Mouse (Mus musculus) hindbrain, embryonic 15.5 days (tissue): ENCODE results near the gene Cdh20. TPM values are rescaled to one million over a fixed set of nuclear protein-coding genes. Genes with fewer than 3 reads are reported as not detected.

Experiments
- ATAC-seq: fragments of 200-750 bp; cut with Nextera tagmentation; 2 replicates; pipeline ENCODE4 v1.8.0; 2017; ENCODE audit warnings: low read depth, moderate number of reproducible peaks, moderate TSS enrichment; ENCODE audit not compliant: low FRiP score
- H3K27ac ChIP-seq: fragments of 300-500 bp; sonication (generic); replicated peaks from 2 replicates; pipeline ENCODE4 v1.5.1; 2015; ENCODE audit warnings: mild to moderate bottlenecking, inconsistent platforms
- H3K27me3 ChIP-seq: fragments of 300-500 bp; sonication (generic); 2 replicates; pipeline ENCODE4 v1.6.1; 2015; ENCODE audit warnings: control low read depth, inconsistent platforms
- H3K36me3 ChIP-seq: fragments of 300-500 bp; sonication (generic); 2 replicates; pipeline ENCODE4 v1.6.1; 2015; ENCODE audit warnings: control low read depth, inconsistent platforms
- H3K4me1 ChIP-seq: fragments of 300-500 bp; sonication (generic); replicated peaks from 2 replicates; pipeline ENCODE4 v1.6.1; 2015; ENCODE audit warnings: control low read depth, inconsistent platforms
- H3K4me2 ChIP-seq: fragments of 300-500 bp; sonication (generic); 2 replicates; pipeline ENCODE4 v1.6.1; 2015; ENCODE audit warnings: moderate library complexity, mild to moderate bottlenecking, inconsistent platforms
- H3K4me3 ChIP-seq: fragments of 300-500 bp; sonication (generic); 2 replicates; pipeline ENCODE4 v1.5.1; 2015; ENCODE audit warnings: mild to moderate bottlenecking, inconsistent platforms
- H3K9ac ChIP-seq: fragments of 300-500 bp; sonication (generic); 2 replicates; pipeline ENCODE4 v1.6.1; 2015; ENCODE audit warnings: inconsistent platforms
- H3K9me3 ChIP-seq: fragments of 300-500 bp; sonication (generic); 2 replicates; pipeline ENCODE4 v1.6.1; 2016; ENCODE audit warnings: control low read depth, inconsistent platforms
- WGBS: fragments of 180-500 bp; shearing (Covaris S2); methylation state at CpG from one replicate; pipeline ENCODE4 v1.1.7; 2015; 5-methylcytosine and 5-hydroxymethylcytosine counted together
- polyA plus RNA-seq: library from polyadenylated mRNA; unstranded; fragments of >200 nt; fragmentation: Nextera tagmentation; extraction: Ambion mirVana; gene quantifications from 2 replicates; pipeline ENCODE4 v1.2.1, GENCODE M21; 2015

Gene Cdh20
- 4.4 and 5.0 TPM in 2 replicates for polyA plus RNA-seq

DNA sequence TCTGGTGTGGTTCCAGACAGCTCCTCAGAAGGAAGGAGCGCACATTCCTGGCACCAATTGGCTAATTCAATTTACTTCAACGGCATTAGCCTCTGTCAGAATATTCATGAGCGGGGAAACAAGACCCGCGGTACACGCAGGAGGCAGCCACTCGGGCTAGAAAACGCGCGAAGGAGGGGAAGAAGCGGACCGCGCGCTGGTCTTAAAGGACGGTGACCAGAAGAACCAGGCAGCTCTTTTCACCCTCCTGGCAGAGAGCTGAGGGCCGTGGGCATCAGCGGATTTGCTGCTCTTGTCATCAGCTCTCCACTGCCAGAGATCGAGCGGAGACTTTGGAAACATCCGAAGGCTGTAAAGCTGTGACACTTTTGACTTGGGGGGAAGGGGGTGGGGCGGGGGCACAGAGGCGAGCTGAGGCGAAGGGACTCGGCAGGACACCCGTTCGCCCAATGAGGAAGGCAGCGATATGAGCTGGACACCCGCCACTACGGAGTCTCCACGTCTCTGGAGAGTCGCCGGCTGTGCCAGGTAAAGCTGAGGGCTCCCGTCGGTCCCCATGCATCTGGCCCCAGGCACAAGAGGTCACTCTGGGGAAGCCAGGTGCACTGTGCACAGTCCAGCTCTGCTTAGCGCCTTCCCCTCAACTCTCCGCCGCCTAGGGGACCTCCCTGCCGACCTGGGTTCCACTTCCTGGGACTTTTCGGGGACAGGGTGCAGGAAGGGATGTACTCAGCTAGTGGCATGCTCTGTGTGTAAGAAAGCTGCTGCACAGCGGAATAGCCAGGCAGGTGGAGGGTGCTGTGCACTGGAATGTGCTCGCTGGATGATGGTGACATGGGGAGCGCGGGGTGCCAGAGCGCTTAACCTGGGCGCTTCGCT, at the start of gene Cdh20:
Cdh20 (plus strand) TSS at position 159 of the 879 bp plus-strand sequence.
- peaks cover 6% of the 10 kb centered on the region for H3K4me1 ChIP-seq
- peak within 1 kb of the TSS; percentile 99 for H3K4me2 ChIP-seq
- peak within 1 kb of the TSS; percentile 73 for H3K27ac ChIP-seq
- under 1% methylated on average over 46 of the region's 46 CpGs for WGBS
- H3K27me3 ChIP-seq: no peaks in the 10 kb centered on the region
- H3K9ac ChIP-seq: peak within 1 kb of the TSS; percentile 68
- peak; percentile 77 for ATAC-seq
- no peaks in the 10 kb centered on the region for H3K36me3 ChIP-seq
- H3K4me3 ChIP-seq: peak within 1 kb of the TSS; percentile 63
- no peaks in the 10 kb centered on the region for H3K9me3 ChIP-seq

DNA sequence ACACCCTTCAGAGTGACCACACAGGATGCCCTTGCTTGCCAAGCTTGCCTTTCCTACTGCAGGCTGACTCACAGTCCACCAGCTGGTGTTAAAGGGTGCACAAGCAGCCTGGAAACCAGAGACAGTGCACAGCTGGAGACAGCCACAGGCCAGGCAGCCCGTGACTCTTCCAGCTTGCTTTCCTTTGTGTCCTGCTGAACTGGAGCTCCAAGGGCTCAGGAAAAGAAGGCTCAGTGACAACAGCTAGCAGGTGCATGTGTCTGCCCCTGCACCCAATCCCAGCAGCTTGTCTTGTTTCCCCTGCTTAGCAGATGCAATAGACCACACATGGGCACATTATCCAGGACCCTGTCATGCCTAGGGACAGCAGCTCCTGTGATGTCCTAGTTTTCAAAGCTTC, 21.5 kb upstream of the Cdh20 start:
- Histone ChIP-seq H3K4me3 (no peak overlapping the region), H3K4me1 (peaks cover 4% of the 10 kb centered on the region; the same call in 1 of the 2 replicates), H3K27me3 (no peaks in the 10 kb centered on the region), H3K4me2 (no peak overlapping the region), H3K9ac (no peak overlapping the region), H3K27ac (no peak overlapping the region), H3K36me3 (no peaks in the 10 kb centered on the region), H3K9me3 (no peaks in the 10 kb centered on the region)
- ATAC-seq: peak; percentile 92
- 0% methylated on average over 1 of the region's 1 CpGs for WGBS

DNA sequence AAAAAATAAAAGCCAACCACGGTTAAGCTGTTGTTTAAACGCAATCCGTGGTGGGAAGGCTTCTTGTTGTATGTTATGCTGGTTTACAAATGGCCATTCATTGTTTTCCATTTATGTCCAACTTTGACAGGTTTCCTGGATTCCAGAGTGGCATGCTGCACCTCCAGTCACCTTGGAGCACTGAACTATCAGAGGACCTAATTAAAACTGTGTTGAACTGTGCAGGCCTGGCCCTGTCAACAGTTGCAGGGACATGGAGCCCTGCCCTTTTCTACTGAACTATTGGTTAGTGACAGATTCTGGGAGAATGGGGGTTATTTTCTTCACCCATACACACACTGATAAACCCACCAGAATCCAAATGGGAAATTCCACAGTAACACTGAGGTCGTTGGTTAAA, 20.9 kb upstream of the Cdh20 start:
- H3K27ac ChIP-seq: 0 out of 2 replicates have a peak overlapping the region, but pooled peaks have one; percentile 14
- no peak overlapping the region for H3K9ac ChIP-seq
- 49% methylated on average over 4 of the region's 4 CpGs for WGBS
- no peak overlapping the region for H3K4me3 ChIP-seq
- H3K4me2 ChIP-seq: no peak overlapping the region
- H3K4me1 ChIP-seq: peaks cover 4% of the 10 kb centered on the region; the same call in 1 of the 2 replicates
- H3K27me3 ChIP-seq: no peaks in the 10 kb centered on the region
- H3K9me3 ChIP-seq: no peaks in the 10 kb centered on the region
- H3K36me3 ChIP-seq: no peaks in the 10 kb centered on the region
- ATAC-seq: no peak

DNA sequence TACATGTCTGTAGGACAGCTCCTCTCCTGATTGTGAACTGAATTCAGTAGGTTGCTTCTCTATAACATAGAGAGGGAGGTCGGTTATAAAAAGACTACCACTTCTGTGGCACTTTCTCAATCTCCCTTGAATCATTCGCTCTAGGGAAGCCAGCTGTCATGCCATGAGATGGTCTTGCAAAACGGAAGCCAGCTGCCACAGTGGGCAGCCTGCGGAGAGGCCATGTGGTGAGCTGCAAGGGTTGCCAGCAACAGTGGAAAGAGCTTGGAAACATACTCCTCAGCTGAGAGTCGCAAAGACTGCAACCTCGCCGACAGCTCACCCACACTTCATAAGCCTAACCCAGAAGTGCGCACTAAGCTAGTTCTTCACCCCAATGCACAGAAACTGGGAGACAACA, 13.8 kb upstream of the Cdh20 start:
- no peak overlapping the region for H3K27ac ChIP-seq
- H3K4me3 ChIP-seq: no peak overlapping the region
- WGBS: 66% methylated on average over 8 of the region's 8 CpGs
- H3K9me3 ChIP-seq: no peaks in the 10 kb centered on the region
- peak; percentile 54; the same call in 1 of the 2 replicates for ATAC-seq
- no peak overlapping the region for H3K4me2 ChIP-seq
- no peaks in the 10 kb centered on the region for H3K36me3 ChIP-seq
- no peak overlapping the region for H3K9ac ChIP-seq
- H3K27me3 ChIP-seq: no peaks in the 10 kb centered on the region
- no peaks in the 10 kb centered on the region for H3K4me1 ChIP-seq

DNA sequence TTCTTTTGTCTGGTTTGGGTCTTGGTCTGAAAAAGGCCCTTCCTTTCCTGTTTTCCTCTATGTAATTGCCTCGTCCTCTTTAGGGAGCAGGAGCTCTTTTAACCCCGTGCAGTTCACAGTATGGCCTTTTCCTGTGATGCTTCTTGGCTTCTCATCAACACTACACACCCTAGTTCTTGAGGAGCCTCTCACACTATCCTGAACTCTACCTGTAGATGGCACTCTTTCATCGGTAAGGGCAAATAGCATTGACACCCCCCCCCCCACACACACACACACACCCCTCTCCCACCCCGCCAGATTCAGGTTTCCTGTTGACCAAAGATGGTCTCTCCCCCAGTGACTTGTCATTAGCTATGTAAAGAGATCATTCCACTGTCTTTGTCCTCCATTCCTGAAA, 12.4 kb upstream of the Cdh20 start:
- no peak for ATAC-seq
- no peaks in the 10 kb centered on the region for H3K27me3 ChIP-seq
- H3K36me3 ChIP-seq: no peaks in the 10 kb centered on the region
- H3K4me3 ChIP-seq: no peak overlapping the region
- no peak overlapping the region for H3K9ac ChIP-seq
- no peak overlapping the region for H3K4me2 ChIP-seq
- no peaks in the 10 kb centered on the region for H3K9me3 ChIP-seq
- 39% methylated on average over 4 of the region's 4 CpGs for WGBS
- no peak overlapping the region for H3K27ac ChIP-seq
- H3K4me1 ChIP-seq: no peaks in the 10 kb centered on the region

DNA sequence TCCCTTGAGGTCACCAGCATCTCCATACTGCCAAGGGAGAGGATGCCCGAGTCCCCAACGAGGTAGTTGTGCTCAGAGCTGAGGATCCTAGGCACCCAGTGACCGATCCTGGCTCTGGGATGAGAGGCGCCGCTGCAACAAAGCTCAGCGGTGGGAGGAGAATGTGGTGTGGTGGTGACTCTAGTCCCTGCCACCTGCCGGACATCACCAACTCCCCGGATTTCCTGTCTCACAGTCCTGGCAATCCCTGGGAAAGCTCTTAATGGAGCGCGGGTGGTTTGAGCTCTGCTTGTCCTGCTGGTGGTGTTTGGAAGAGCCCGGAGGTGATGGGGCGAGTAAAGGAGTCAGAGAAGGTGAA, 900 bp downstream of the Cdh20 start:
- Histone ChIP-seq H3K4me2 (peak overlapping the region; percentile 99), H3K4me3 (peak overlapping the region; percentile 63), H3K36me3 (no peaks in the 10 kb centered on the region), H3K4me1 (peaks cover 6% of the 10 kb centered on the region), H3K27ac (peak overlapping the region; percentile 73), H3K9me3 (no peaks in the 10 kb centered on the region), H3K9ac (peak overlapping the region; percentile 68), H3K27me3 (no peaks in the 10 kb centered on the region)
- peak; percentile 79 for ATAC-seq
- 0% methylated on average over 12 of the region's 12 CpGs for WGBS

DNA sequence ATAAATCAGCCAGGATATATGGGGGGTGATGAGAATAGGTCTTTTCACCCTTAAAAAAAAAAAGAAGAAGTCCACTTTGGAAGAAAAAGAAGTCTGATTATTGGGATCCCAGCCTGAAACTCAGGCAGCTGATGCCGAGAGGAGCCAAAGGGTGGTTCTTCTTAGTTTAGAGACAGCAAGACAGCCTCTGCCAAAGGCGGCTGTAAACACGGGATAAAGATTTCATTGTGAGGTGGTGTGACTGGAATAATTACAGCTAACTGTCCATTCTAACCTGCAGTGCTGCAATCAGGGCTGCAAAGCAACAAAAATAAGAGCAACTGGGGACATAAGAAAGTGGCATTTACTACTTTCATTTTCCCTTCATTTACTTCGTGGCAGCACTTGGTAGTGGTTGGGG, 3.6 kb downstream of the Cdh20 start:
- Histone ChIP-seq H3K4me1 (peaks cover 6% of the 10 kb centered on the region), H3K27ac (peak overlapping the region; percentile 43), H3K4me2 (peak overlapping the region; percentile 99), H3K36me3 (no peaks in the 10 kb centered on the region), H3K4me3 (no peak overlapping the region), H3K27me3 (no peaks in the 10 kb centered on the region), H3K9ac (no peak overlapping the region), H3K9me3 (no peaks in the 10 kb centered on the region)
- 48% methylated on average over 4 of the region's 4 CpGs for WGBS
- no peak for ATAC-seq

DNA sequence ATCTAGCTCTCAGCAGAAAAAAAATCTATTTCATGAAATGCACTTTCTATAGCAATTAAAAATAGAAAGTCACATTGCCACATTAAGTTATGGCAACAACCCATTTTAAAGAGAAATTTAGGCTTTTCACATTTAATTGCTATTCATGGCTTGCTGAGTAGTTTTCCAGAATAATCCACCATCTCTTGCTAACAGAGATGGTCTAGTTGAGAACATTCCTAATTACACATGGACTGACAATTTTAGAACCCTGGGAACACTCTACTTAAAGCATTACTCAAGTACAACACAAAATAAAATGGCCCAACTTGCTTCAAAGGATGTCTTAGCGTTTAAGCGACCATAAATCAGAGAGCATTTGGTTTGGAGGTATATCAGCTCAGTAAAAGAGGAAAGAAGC, 4.9 kb downstream of the Cdh20 start:
- H3K9me3 ChIP-seq: no peaks in the 10 kb centered on the region
- whole genome bisulfite sequencing: 90% methylated on average over 2 of the region's 2 CpGs
- peaks cover 1% of the 10 kb centered on the region for H3K4me1 ChIP-seq
- no peak overlapping the region for H3K4me3 ChIP-seq
- ATAC-seq: no peak
- no peak overlapping the region for H3K27ac ChIP-seq
- no peak overlapping the region for H3K9ac ChIP-seq
- H3K36me3 ChIP-seq: no peaks in the 10 kb centered on the region
- H3K4me2 ChIP-seq: no peak overlapping the region
- no peaks in the 10 kb centered on the region for H3K27me3 ChIP-seq

DNA sequence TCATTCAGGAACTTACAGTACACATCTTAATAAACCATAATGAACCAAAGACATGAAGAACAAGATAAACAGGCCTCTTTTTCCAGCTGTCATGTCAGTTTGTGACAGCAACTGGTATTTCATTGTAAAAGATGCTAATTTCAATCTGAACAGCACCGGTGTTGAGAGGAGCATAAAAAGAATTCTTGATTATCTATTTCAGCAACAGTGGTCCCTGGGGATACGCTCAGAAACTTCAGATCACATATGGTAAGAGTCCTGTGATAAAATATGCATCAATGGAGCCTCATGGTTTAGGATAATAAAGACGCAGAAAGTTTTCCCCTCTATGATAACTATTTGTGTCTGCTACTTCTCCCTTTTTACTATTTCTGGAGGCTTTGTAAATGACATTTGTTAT, 25.2 kb downstream of the Cdh20 start:
- H3K27me3 ChIP-seq: no peaks in the 10 kb centered on the region
- no peaks in the 10 kb centered on the region for H3K36me3 ChIP-seq
- H3K4me1 ChIP-seq: no peaks in the 10 kb centered on the region
- no peak overlapping the region for H3K9ac ChIP-seq
- no peaks in the 10 kb centered on the region for H3K9me3 ChIP-seq
- 43% methylated on average over 3 of the region's 3 CpGs for WGBS
- H3K27ac ChIP-seq: no peak overlapping the region
- no peak overlapping the region for H3K4me2 ChIP-seq
- no peak overlapping the region for H3K4me3 ChIP-seq
- ATAC-seq: no peak

DNA sequence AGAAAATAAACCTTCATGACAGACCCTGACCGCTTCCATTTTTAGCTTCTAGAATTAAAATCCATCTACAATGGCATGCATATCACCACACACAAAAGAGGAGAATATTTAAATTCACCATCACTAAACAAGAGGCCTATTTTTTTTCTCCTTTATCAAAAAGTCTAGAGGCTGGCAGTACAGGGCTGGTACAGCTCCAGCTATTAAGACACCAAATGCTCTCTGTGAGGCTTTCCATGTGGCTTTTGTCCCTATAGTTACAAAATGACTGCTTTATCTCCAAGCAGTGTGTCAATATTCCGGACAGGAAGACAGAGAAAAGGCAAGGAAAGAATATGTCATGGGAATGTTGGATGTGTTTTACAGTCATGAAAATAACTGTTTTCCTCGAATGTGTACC, 27.8 kb downstream of the Cdh20 start:
- H3K4me2 ChIP-seq: no peak overlapping the region
- no peaks in the 10 kb centered on the region for H3K27me3 ChIP-seq
- no peak overlapping the region for H3K9ac ChIP-seq
- WGBS: 50% methylated on average over 3 of the region's 3 CpGs
- no peaks in the 10 kb centered on the region for H3K9me3 ChIP-seq
- no peaks in the 10 kb centered on the region for H3K4me1 ChIP-seq
- no peak overlapping the region for H3K27ac ChIP-seq
- 0 out of 2 replicates have a peak, but pooled peaks have one; percentile 27 for ATAC-seq
- H3K4me3 ChIP-seq: no peak overlapping the region
- no peaks in the 10 kb centered on the region for H3K36me3 ChIP-seq

DNA sequence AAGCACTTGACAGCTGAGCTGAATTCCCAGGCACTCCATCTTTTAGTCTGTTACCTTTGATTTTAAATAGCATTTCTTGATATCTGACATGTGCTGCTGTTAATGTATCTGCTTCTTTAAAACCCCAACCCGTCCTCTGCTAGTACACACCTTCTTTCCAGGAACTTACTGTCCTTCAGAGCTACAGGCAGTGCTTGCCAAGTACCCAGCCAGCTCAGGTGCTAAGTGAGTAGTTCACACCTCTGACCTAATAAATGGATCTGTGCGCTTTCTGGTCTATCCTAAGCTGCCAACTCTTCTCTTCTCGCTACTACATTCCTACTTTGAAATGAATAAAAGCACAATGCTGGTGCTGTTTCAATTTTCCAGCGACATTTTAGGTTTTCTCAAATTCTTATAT, 28.8 kb downstream of the Cdh20 start:
- Histone ChIP-seq H3K4me1 (no peaks in the 10 kb centered on the region), H3K27me3 (no peaks in the 10 kb centered on the region), H3K27ac (no peak overlapping the region), H3K9ac (no peak overlapping the region), H3K9me3 (no peaks in the 10 kb centered on the region), H3K36me3 (no peaks in the 10 kb centered on the region), H3K4me3 (no peak overlapping the region), H3K4me2 (no peak overlapping the region)
- ATAC-seq: no peak
- 84% methylated on average over 4 of the region's 4 CpGs for WGBS

DNA sequence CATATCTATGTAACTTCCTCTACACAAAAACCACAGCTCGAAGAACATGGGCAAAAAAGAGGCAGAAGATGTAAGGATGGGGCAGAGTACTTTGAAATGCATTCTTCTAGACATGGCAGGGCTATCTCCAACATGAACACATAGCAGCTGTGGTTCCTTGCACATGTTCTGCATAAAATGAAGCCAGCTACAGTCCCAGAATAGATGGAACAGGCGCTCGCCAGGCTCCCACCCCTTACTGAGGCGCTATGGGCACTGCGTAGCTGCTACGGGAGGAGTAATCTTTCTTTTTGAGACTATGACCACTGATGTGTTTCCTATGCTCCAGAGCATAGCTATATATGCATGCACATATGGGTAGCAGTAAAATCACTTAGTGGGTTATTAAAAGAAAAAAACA, 36.4 kb downstream of the Cdh20 start:
- H3K36me3 ChIP-seq: no peaks in the 10 kb centered on the region
- H3K4me3 ChIP-seq: no peak overlapping the region
- ATAC-seq: no peak

More for the DNA sequence above, 36.4 kb downstream of the Cdh20 start:
- 94% methylated on average over 6 of the region's 6 CpGs for WGBS
- no peak overlapping the region for H3K9ac ChIP-seq
- H3K9me3 ChIP-seq: no peaks in the 10 kb centered on the region
- no peaks in the 10 kb centered on the region for H3K27me3 ChIP-seq
- no peak overlapping the region for H3K27ac ChIP-seq
- H3K4me2 ChIP-seq: no peak overlapping the region
- no peaks in the 10 kb centered on the region for H3K4me1 ChIP-seq
